Mouse (Mus musculus) myocyte (in vitro differentiated cells): ENCODE results near the gene Syn3. TPM values are rescaled to one million over a fixed set of nuclear protein-coding genes. Genes with fewer than 3 reads are reported as not detected.

Experiments used
- H3K27me3 ChIP-seq: one replicate; pipeline ENCODE4 v1.6.1; 2011; ENCODE audit not compliant: control insufficient read depth, insufficient read depth, insufficient read length
- H3K36me3 ChIP-seq: one replicate; pipeline ENCODE4 v1.6.1; 2011; ENCODE audit not compliant: control insufficient read depth, insufficient read depth
- H3K4me2 ChIP-seq: one replicate; pipeline ENCODE4 v1.6.1; 2011; ENCODE audit warnings: low read depth, control low read depth
- H3K4me3 ChIP-seq: one replicate; pipeline ENCODE4 v1.5.1; 2011; ENCODE audit warnings: mild to moderate bottlenecking, control low read depth, moderate library complexity
- H3K79me2 ChIP-seq: one replicate; pipeline ENCODE4 v1.6.1; 2011; ENCODE audit not compliant: control insufficient read depth, insufficient read depth
- H3ac ChIP-seq: one replicate; pipeline ENCODE4 v1.6.1; 2011; ENCODE audit not compliant: control insufficient read depth, insufficient read length
- CEBPB ChIP-seq: IDR thresholded peaks from 2 replicates; pipeline ENCODE4 v1.6.1; 2011; ENCODE audit warnings: mild to moderate bottlenecking, moderate library complexity; ENCODE audit not compliant: poor library complexity, insufficient read depth, severe bottlenecking
- E2F4 ChIP-seq: IDR thresholded peaks from one replicate; pipeline ENCODE4 v1.6.1; 2011; ENCODE audit warnings: mild to moderate bottlenecking, control low read depth, moderate library complexity; ENCODE audit not compliant: insufficient read depth
- MAX ChIP-seq: IDR thresholded peaks from one replicate; pipeline ENCODE4 v1.6.1; 2011; ENCODE audit warnings: low read depth, mild to moderate bottlenecking, control low read depth
- MYOD1 ChIP-seq, 3 experiments: IDR thresholded peaks; one replicate each; pipeline ENCODE4 v1.6.1; 2011; ENCODE audit warnings: control low read depth in 2 of 3, low read depth in 2 of 3, mild to moderate bottlenecking in 2 of 3, moderate library complexity in 1 of 3; ENCODE audit not compliant: insufficient read length in 2 of 3, control insufficient read depth in 1 of 3
- MYOG ChIP-seq, 3 experiments: IDR thresholded peaks; one replicate each; pipeline ENCODE4 v1.6.1; 2011; ENCODE audit warnings: control low read depth in 2 of 3, low read depth in 2 of 3, mild to moderate bottlenecking in 2 of 3; ENCODE audit not compliant: insufficient read length in 2 of 3, control insufficient read depth in 1 of 3, insufficient read depth in 1 of 3
- POLR2AphosphoS2 ChIP-seq: IDR thresholded peaks from one replicate; pipeline ENCODE4 v1.6.1; 2011; ENCODE audit warnings: low read depth, control low read depth; ENCODE audit not compliant: insufficient read length
- REST ChIP-seq: IDR thresholded peaks from one replicate; pipeline ENCODE4 v1.6.1; 2011; ENCODE audit warnings: mild to moderate bottlenecking, control low read depth, moderate library complexity; ENCODE audit not compliant: insufficient read depth, insufficient read length
- SRF ChIP-seq: IDR thresholded peaks from one replicate; pipeline ENCODE4 v1.6.1; 2011; ENCODE audit warnings: low read depth; ENCODE audit not compliant: control insufficient read depth, insufficient read length
- TCF12 ChIP-seq: IDR thresholded peaks from one replicate; pipeline ENCODE4 v1.6.1; 2011; ENCODE audit warnings: mild to moderate bottlenecking, control low read depth; ENCODE audit not compliant: poor library complexity, insufficient read depth, severe bottlenecking
- TCF3 ChIP-seq: IDR thresholded peaks from one replicate; pipeline ENCODE4 v1.6.1; 2011; ENCODE audit warnings: low read depth, control low read depth; ENCODE audit not compliant: insufficient read length
- USF1 ChIP-seq: IDR thresholded peaks from one replicate; pipeline ENCODE4 v1.6.1; 2011; ENCODE audit warnings: low read depth, mild to moderate bottlenecking, control low read depth, moderate library complexity
- polyA plus RNA-seq: library from polyadenylated mRNA; unstranded; fragments of >200 nt; fragmentation: generic; extraction: Trizol; gene quantifications from one replicate; pipeline ENCODE4 v1.2.1, GENCODE M21; 2012; ENCODE audit warnings: missing spikeins

Gene Syn3
- polyA plus RNA-seq, 1 experiment = 0.08 TPM

DNA sequence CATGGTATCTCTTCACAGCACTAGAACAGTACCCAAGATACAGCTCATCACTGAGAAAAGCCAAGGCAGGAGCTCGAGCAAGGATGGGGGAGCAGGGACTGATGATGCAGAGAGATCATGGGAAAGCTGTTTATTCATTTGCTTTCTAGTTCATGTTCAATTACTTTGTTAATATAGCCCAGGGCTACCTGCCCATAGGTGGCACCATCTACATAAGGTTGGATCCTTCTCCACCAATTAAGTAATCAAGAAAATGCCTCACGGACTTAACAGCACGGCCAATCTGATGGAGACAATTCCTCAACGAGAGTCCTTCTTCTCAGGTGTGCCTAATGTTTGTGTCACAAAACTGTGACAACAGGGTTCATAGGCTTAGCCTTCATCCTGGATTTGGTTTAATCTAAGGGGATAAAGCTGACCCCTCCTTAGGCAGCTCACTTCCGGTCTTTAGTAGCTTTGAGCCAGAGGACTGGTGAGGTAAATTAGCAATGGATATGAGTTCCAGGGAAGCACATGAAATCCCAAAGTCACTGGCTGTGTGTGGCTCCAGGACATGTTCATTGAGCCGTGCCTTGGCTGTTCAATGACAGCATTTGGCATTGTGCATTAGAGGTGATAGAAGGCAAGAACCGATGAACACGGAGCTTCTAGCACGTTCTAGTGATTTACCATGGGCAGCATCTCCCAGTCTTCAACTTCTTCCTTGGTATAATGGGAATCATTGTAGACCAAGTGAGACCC, 423.6 kb downstream of the Syn3 start:
- Histone ChIP-seq H3K36me3 (no peaks in the 10 kb centered on the region), H3K4me3 (no peak overlapping the region), H3K79me2 (no peaks in the 10 kb centered on the region), H3ac (no peak overlapping the region), H3K4me2 (no peak overlapping the region), H3K27me3 (no peaks in the 10 kb centered on the region)
- TF ChIP-seq REST (no peak), MYOG (IDR thresholded peaks at IDR 0.05; ENCODE audit: control insufficient read depth in 1 of 3, insufficient read depth in 1 of 3, insufficient read length in 2 of 3, low read depth in 2 of 3) (no peak), CEBPB (no peak), SRF (no peak), USF1 (no peak), TCF12 (no peak), TCF3 (no peak), MAX (no peak), MYOD1 (IDR thresholded peaks at IDR 0.05; ENCODE audit: control insufficient read depth in 1 of 3, insufficient read length in 2 of 3, low read depth in 2 of 3) (no peak)

DNA sequence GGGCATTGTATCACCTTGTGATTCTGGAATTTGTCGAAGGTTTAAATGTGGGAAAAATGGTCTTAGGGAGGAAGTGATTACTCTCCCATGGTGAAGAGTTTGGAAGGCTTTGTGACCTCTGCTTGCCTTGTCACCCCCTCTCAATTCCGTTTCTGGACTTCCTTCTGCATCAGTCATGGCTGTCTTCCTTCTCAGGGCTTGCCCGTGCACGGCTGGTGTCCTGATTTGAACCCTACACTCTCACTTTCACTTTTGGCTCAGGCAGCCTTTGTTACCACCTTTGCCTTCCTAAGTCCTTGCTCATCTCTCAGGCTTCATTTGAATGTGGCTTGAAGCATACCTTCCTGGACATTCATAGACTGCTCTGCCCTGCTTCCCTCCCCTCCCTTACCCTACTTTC, 424.6 kb downstream of the Syn3 start:
- Histone ChIP-seq H3ac (no peak overlapping the region), H3K4me2 (no peak overlapping the region), H3K27me3 (no peaks in the 10 kb centered on the region), H3K4me3 (no peak overlapping the region), H3K36me3 (no peaks in the 10 kb centered on the region), H3K79me2 (no peaks in the 10 kb centered on the region)
- no peak for TF ChIP-seq REST
- no peak for TF ChIP-seq POLR2AphosphoS2

DNA sequence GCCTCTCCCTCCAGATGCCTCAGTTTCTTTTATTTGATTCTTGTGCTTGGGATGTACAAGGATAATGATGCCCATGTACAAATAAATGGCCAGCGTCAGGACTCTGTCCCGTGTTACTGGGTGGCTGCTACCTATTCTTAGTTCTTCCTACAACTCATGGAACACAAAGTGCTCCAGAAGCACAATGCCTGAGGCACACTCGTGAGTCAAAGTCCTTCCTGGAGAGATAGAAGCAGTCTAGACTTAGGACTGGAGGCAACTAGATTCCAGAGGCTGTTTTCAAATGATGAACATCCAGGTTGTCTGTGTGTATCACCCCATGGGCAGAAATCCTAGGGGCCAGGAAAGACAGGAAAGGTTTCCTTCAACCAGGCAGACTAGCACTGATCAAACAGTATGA, 427.9 kb downstream of the Syn3 start:
- Histone ChIP-seq H3K79me2 (no peaks in the 10 kb centered on the region), H3K4me3 (no peak overlapping the region), H3K27me3 (no peaks in the 10 kb centered on the region), H3K4me2 (no peak overlapping the region), H3ac (no peak overlapping the region), H3K36me3 (no peaks in the 10 kb centered on the region)
- TF ChIP-seq REST = no peak

DNA sequence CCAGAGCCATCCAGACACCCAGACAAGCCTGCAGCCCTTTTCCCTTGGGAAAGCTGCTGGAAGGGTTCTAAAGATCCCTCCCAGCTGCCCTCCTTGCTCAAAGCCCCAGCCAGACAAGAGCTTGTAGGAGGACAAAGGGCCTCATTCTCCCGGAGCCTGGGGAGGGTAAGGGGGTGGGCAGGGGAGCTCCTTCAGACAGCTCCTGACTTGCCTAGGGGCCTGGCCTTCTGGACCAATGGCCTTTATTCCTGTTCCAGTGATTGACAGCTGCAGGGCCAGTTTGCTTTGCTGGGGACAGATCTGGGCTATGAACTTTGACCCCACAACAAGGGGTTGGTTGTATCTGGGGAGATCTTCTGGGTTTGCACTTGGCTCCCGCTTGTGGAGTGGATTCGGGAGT, 429.4 kb downstream of the Syn3 start:
- no peaks in the 10 kb centered on the region for H3K36me3 ChIP-seq
- H3ac ChIP-seq = no peak overlapping the region
- H3K27me3 ChIP-seq = no peaks in the 10 kb centered on the region
- TF ChIP-seq MYOG (IDR thresholded peaks at IDR 0.05; ENCODE audit: control insufficient read depth in 1 of 3, insufficient read depth in 1 of 3, insufficient read length in 2 of 3, low read depth in 2 of 3) = no peak
- no peak for TF ChIP-seq MAX
- TF ChIP-seq MYOD1 (IDR thresholded peaks at IDR 0.05; ENCODE audit: control insufficient read depth in 1 of 3, insufficient read length in 2 of 3, low read depth in 2 of 3) = no peak
- H3K4me2 ChIP-seq = no peak overlapping the region
- no peaks in the 10 kb centered on the region for H3K79me2 ChIP-seq
- no peak overlapping the region for H3K4me3 ChIP-seq

DNA sequence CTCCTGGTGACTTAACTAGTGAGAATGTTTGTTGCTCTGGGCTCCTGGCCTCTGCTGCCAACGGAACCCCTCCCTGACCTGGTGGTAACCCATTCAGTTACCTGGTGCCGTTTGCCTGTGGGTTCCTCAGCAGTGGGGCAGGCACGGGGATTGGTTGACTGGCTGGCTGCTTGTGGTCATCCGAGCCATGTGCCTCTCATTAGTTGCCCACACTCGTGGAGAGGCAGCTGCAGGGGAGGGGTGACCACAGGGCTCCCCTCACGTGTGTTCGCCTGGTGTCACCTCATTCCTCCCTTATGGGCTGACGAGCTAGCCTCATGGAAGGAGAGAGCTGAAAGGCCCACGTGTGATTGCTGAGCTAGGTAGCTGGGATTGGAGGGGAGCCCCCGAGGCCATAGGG, 430.8 kb downstream of the Syn3 start:
- H3K4me3 ChIP-seq = no peak overlapping the region
- no peak overlapping the region for H3K4me2 ChIP-seq
- no peaks in the 10 kb centered on the region for H3K27me3 ChIP-seq
- H3K79me2 ChIP-seq = no peaks in the 10 kb centered on the region
- no peak for TF ChIP-seq REST
- TF ChIP-seq TCF3 = peak; percentile 36
- TF ChIP-seq MYOD1 (IDR thresholded peaks at IDR 0.05; ENCODE audit: control insufficient read depth in 1 of 3, insufficient read length in 2 of 3, low read depth in 2 of 3) = peak in 2 of 3 experiments; percentile 77 to 85
- peak in 2 of 3 experiments; percentile 78 to 92 for TF ChIP-seq MYOG (IDR thresholded peaks at IDR 0.05; ENCODE audit: control insufficient read depth in 1 of 3, insufficient read depth in 1 of 3, insufficient read length in 2 of 3, low read depth in 2 of 3)
- H3ac ChIP-seq = no peak overlapping the region
- H3K36me3 ChIP-seq = no peaks in the 10 kb centered on the region

DNA sequence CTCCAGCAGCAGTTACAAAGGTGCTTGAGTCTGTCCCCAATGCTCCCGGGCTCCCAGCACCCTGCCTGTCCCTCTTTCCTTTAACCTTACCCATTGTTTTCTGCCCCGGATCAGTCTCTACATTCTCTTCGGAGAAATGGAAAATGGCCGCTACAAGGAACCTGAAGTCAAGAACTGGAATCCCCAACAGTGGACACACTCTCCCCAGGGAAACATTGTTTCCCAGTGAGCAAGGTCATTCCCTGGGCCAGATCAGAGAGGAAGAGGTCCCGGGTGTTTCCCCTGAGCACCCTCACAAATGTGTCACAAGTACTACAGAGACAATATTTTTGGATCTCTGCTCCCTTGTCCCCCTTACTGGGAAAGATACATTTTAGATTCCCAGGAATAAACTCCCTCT, 432.0 kb downstream of the Syn3 start:
- no peaks in the 10 kb centered on the region for H3K27me3 ChIP-seq
- no peak overlapping the region for H3K4me2 ChIP-seq
- TF ChIP-seq MAX (no peak), TCF12 (no peak), USF1 (no peak), REST (no peak), CEBPB (no peak), E2F4 (no peak)
- H3K36me3 ChIP-seq = no peaks in the 10 kb centered on the region
- no peak overlapping the region for H3ac ChIP-seq
- H3K4me3 ChIP-seq = no peak overlapping the region
- no peaks in the 10 kb centered on the region for H3K79me2 ChIP-seq
